Mouse (Mus musculus) hindbrain, embryonic 13.5 days (tissue): ENCODE measurements at regions not wholly inside any gene's neighbourhood (a gene's known extent, or its start where the extent isn't known, plus 50 kb on each side); places are given as distances from the start of the nearest gene placed in this dataset.

Experiments used
- ATAC-seq: fragments of 200-750 bp; cut with Nextera tagmentation; 2 replicates; pipeline ENCODE4 v1.8.0; 2017; ENCODE audit warnings: moderate TSS enrichment; ENCODE audit not compliant: low FRiP score
- H3K27ac ChIP-seq: fragments of 300-500 bp; sonication (generic); 2 replicates; pipeline ENCODE4 v1.5.1; 2015; ENCODE audit warnings: inconsistent platforms, mild to moderate bottlenecking, moderate library complexity
- H3K27me3 ChIP-seq: fragments of 300-500 bp; sonication (generic); 2 replicates; pipeline ENCODE4 v1.6.1; 2015; ENCODE audit warnings: mild to moderate bottlenecking, inconsistent platforms
- H3K36me3 ChIP-seq: fragments of 300-500 bp; sonication (generic); 2 replicates; pipeline ENCODE4 v1.6.1; 2015; ENCODE audit warnings: mild to moderate bottlenecking, inconsistent platforms
- H3K4me1 ChIP-seq: fragments of 300-500 bp; sonication (generic); replicated peaks from 2 replicates; pipeline ENCODE4 v1.6.1; 2015; ENCODE audit warnings: inconsistent platforms
- H3K4me2 ChIP-seq: fragments of 300-500 bp; sonication (generic); 2 replicates; pipeline ENCODE4 v1.6.1; 2015; ENCODE audit warnings: inconsistent platforms, mild to moderate bottlenecking, moderate library complexity
- H3K4me3 ChIP-seq: fragments of 300-500 bp; sonication (generic); 2 replicates; pipeline ENCODE4 v1.5.1; 2015; ENCODE audit warnings: mild to moderate bottlenecking, inconsistent platforms
- H3K9ac ChIP-seq: fragments of 300-500 bp; sonication (generic); 2 replicates; pipeline ENCODE4 v1.6.1; 2015; ENCODE audit warnings: mild to moderate bottlenecking, inconsistent platforms
- H3K9me3 ChIP-seq: fragments of 300-500 bp; sonication (generic); 2 replicates; pipeline ENCODE4 v1.6.1; 2016; ENCODE audit warnings: inconsistent platforms
- WGBS: fragments of 180-500 bp; shearing (Covaris S2); methylation state at CpG from one replicate; pipeline ENCODE4 v1.1.7; 2015; 5-methylcytosine and 5-hydroxymethylcytosine counted together

- H3K9me3 ChIP-seq = no peaks in the 10 kb centered on the region
- no peak overlapping the region for H3K9ac ChIP-seq
- H3K4me3 ChIP-seq = no peak overlapping the region
- H3K4me1 ChIP-seq = no peaks in the 10 kb centered on the region
- no peak overlapping the region for H3K4me2 ChIP-seq
- H3K36me3 ChIP-seq = no peaks in the 10 kb centered on the region
- H3K27ac ChIP-seq = no peak overlapping the region
- 72% methylated on average over 5 of the region's 5 CpGs for WGBS
- no peak for ATAC-seq
- no peaks in the 10 kb centered on the region for H3K27me3 ChIP-seq
These were observed 1065.3 kb downstream of the A830018L16Rik start for GRCm38 (mm10) chr1:12478983-12479763.

- Histone ChIP-seq H3K9me3 (no peaks in the 10 kb centered on the region), H3K9ac (no peak overlapping the region), H3K27me3 (no peaks in the 10 kb centered on the region), H3K4me3 (no peak overlapping the region), H3K27ac (no peak overlapping the region), H3K36me3 (no peaks in the 10 kb centered on the region), H3K4me1 (no peaks in the 10 kb centered on the region), H3K4me2 (no peak overlapping the region)
- WGBS = 83% methylated on average over 3 of the region's 3 CpGs
- no peak for ATAC-seq
These were observed 1086.5 kb downstream of the A830018L16Rik start for GRCm38 (mm10) chr1:12500442-12500841.

GRCm38 (mm10) chr1:12507997-12508396 lies 1094.1 kb downstream of the A830018L16Rik start:
- no peak overlapping the region for H3K4me2 ChIP-seq
- WGBS = 70% methylated on average over 3 of the region's 3 CpGs
- H3K4me3 ChIP-seq = no peak overlapping the region
- no peaks in the 10 kb centered on the region for H3K4me1 ChIP-seq
- 0 out of 2 replicates have a peak, but pooled peaks have one; percentile 13 for ATAC-seq
- no peaks in the 10 kb centered on the region for H3K9me3 ChIP-seq
- no peak overlapping the region for H3K27ac ChIP-seq
- no peaks in the 10 kb centered on the region for H3K36me3 ChIP-seq
- no peak overlapping the region for H3K9ac ChIP-seq
- no peaks in the 10 kb centered on the region for H3K27me3 ChIP-seq

GRCm38 (mm10) chr1:12510129-12510816 lies 1096.4 kb downstream of the A830018L16Rik start:
- Histone ChIP-seq H3K9ac (no peak overlapping the region), H3K9me3 (no peaks in the 10 kb centered on the region), H3K4me3 (no peak overlapping the region), H3K27me3 (no peaks in the 10 kb centered on the region), H3K4me2 (no peak overlapping the region), H3K36me3 (no peaks in the 10 kb centered on the region), H3K27ac (no peak overlapping the region), H3K4me1 (no peaks in the 10 kb centered on the region)
- WGBS = 76% methylated on average over 10 of the region's 10 CpGs
- no peak for ATAC-seq

GRCm38 (mm10) chr1:12519601-12520000 lies 1105.7 kb downstream of the A830018L16Rik start:
- no peak overlapping the region for H3K27ac ChIP-seq
- no peak overlapping the region for H3K4me2 ChIP-seq
- H3K27me3 ChIP-seq = no peaks in the 10 kb centered on the region
- no peaks in the 10 kb centered on the region for H3K4me1 ChIP-seq
- no peak overlapping the region for H3K9ac ChIP-seq
- H3K36me3 ChIP-seq = no peaks in the 10 kb centered on the region
- 95% methylated on average over 4 of the region's 4 CpGs for WGBS
- H3K4me3 ChIP-seq = no peak overlapping the region
- no peak for ATAC-seq
- H3K9me3 ChIP-seq = no peaks in the 10 kb centered on the region

GRCm38 (mm10) chr1:12555859-12556258 lies 1142.0 kb downstream of the A830018L16Rik start:
- no peaks in the 10 kb centered on the region for H3K4me1 ChIP-seq
- H3K9ac ChIP-seq = no peak overlapping the region
- no peaks in the 10 kb centered on the region for H3K36me3 ChIP-seq
- WGBS = 79% methylated on average over 4 of the region's 4 CpGs
- no peak overlapping the region for H3K4me3 ChIP-seq
- no peaks in the 10 kb centered on the region for H3K27me3 ChIP-seq
- H3K4me2 ChIP-seq = no peak overlapping the region
- no peak for ATAC-seq
- H3K27ac ChIP-seq = no peak overlapping the region
- H3K9me3 ChIP-seq = no peaks in the 10 kb centered on the region

- H3K27me3 ChIP-seq = no peaks in the 10 kb centered on the region
- H3K4me1 ChIP-seq = peaks cover 1% of the 10 kb centered on the region
- no peaks in the 10 kb centered on the region for H3K9me3 ChIP-seq
- no peak overlapping the region for H3K4me2 ChIP-seq
- H3K27ac ChIP-seq = no peak overlapping the region
- H3K9ac ChIP-seq = no peak overlapping the region
- no peaks in the 10 kb centered on the region for H3K36me3 ChIP-seq
- WGBS = 46% methylated on average over 7 of the region's 7 CpGs
- ATAC-seq = no peak
- H3K4me3 ChIP-seq = no peak overlapping the region
These were observed 1158.0 kb downstream of the A830018L16Rik start for GRCm38 (mm10) chr1:12571755-12572358.

- 85% methylated on average over 4 of the region's 4 CpGs for WGBS
- Histone ChIP-seq H3K9me3 (no peaks in the 10 kb centered on the region), H3K4me3 (no peak overlapping the region), H3K4me2 (no peak overlapping the region), H3K4me1 (peaks cover 7% of the 10 kb centered on the region), H3K27ac (no peak overlapping the region), H3K9ac (no peak overlapping the region), H3K27me3 (no peaks in the 10 kb centered on the region), H3K36me3 (no peaks in the 10 kb centered on the region)
- no peak for ATAC-seq
These were observed 1158.9 kb downstream of the A830018L16Rik start for GRCm38 (mm10) chr1:12572770-12573169.

- no peak overlapping the region for H3K27ac ChIP-seq
- peaks cover 7% of the 10 kb centered on the region for H3K4me1 ChIP-seq
- no peaks in the 10 kb centered on the region for H3K9me3 ChIP-seq
- H3K27me3 ChIP-seq = no peaks in the 10 kb centered on the region
- no peak overlapping the region for H3K4me3 ChIP-seq
- H3K4me2 ChIP-seq = no peak overlapping the region
- no peak overlapping the region for H3K9ac ChIP-seq
- ATAC-seq = no peak
- 85% methylated on average over 5 of the region's 5 CpGs for WGBS
- no peaks in the 10 kb centered on the region for H3K36me3 ChIP-seq
These were observed 1160.4 kb downstream of the A830018L16Rik start for GRCm38 (mm10) chr1:12574274-12574673.

GRCm38 (mm10) chr1:12577027-12577703 lies 1163.3 kb downstream of the A830018L16Rik start:
- no peaks in the 10 kb centered on the region for H3K36me3 ChIP-seq
- peak overlapping the region; percentile 50 for H3K4me2 ChIP-seq
- no peaks in the 10 kb centered on the region for H3K9me3 ChIP-seq
- H3K4me3 ChIP-seq = peak overlapping the region; percentile 14
- H3K27ac ChIP-seq = peak overlapping the region; percentile 73
- peak; percentile 60 for ATAC-seq
- H3K27me3 ChIP-seq = no peaks in the 10 kb centered on the region
- WGBS = 2% methylated on average over 11 of the region's 13 CpGs
- peaks cover 7% of the 10 kb centered on the region for H3K4me1 ChIP-seq
- peak overlapping the region; percentile 53 for H3K9ac ChIP-seq

GRCm38 (mm10) chr1:12577978-12578377 lies 1164.1 kb downstream of the A830018L16Rik start:
- Histone ChIP-seq H3K4me3 (no peak overlapping the region), H3K27me3 (no peaks in the 10 kb centered on the region), H3K4me2 (no peak overlapping the region), H3K36me3 (no peaks in the 10 kb centered on the region), H3K9me3 (no peaks in the 10 kb centered on the region), H3K9ac (no peak overlapping the region), H3K27ac (no peak overlapping the region), H3K4me1 (peaks cover 10% of the 10 kb centered on the region)
- WGBS = 28% methylated on average over 1 of the region's 1 CpGs
- ATAC-seq = peak; percentile 49; the same call in 1 of the 2 replicates

GRCm38 (mm10) chr1:12583012-12583411 lies 1169.1 kb downstream of the A830018L16Rik start:
- WGBS = 53% methylated on average over 3 of the region's 3 CpGs
- no peaks in the 10 kb centered on the region for H3K27me3 ChIP-seq
- ATAC-seq = no peak
- H3K9me3 ChIP-seq = no peaks in the 10 kb centered on the region
- no peaks in the 10 kb centered on the region for H3K36me3 ChIP-seq
- no peak overlapping the region for H3K9ac ChIP-seq
- H3K4me1 ChIP-seq = 0 out of 2 replicates have a peak, but pooled peaks cover 5% of the 10 kb centered on the region
- no peak overlapping the region for H3K4me3 ChIP-seq
- no peak overlapping the region for H3K27ac ChIP-seq
- H3K4me2 ChIP-seq = no peak overlapping the region
